Mouse (Mus musculus) CH12.LX (cell line): ENCODE measurements at regions not wholly inside any gene's neighbourhood (a gene's known extent, or its start where the extent isn't known, plus 50 kb on each side); places are given as distances from the start of the nearest gene placed in this dataset.
A peak's percentile ranks its signal among the peaks of the same experiment; 100 is the strongest.

Experiments
- DNase-seq: peaks from one replicate; pipeline ENCODE4 v3.0.0-alpha.2; 2013; ENCODE audit errors: extremely low read depth
- H3K27ac ChIP-seq: 2 replicates; pipeline ENCODE4 v1.5.1; 2012; ENCODE audit warnings: low read depth, mild to moderate bottlenecking, control low read depth, moderate library complexity; ENCODE audit not compliant: insufficient read depth
- H3K27me3 ChIP-seq: replicated peaks from 2 replicates; pipeline ENCODE3; 2012; ENCODE audit warnings: inconsistent platforms
- H3K36me3 ChIP-seq, 2 experiments: replicated peaks in 1 of 2; 2 replicates each; pipeline versions ENCODE3 to v1.6.1; 2012; ENCODE audit warnings: inconsistent platforms in 1 of 2, low read length in 1 of 2, mild to moderate bottlenecking in 1 of 2, mixed read lengths in 1 of 2, moderate library complexity in 1 of 2; ENCODE audit not compliant: control insufficient read depth in 1 of 2, insufficient read depth in 1 of 2
- H3K4me1 ChIP-seq, 2 experiments: 2 replicates each; pipeline ENCODE4 v1.6.1; 2012; ENCODE audit warnings: inconsistent platforms in 1 of 2, moderate library complexity in 1 of 2; ENCODE audit not compliant: insufficient read depth in 2 of 2, control insufficient read depth in 1 of 2
- H3K4me2 ChIP-seq: 2 replicates; pipeline ENCODE4 v1.6.1; 2012; ENCODE audit warnings: low read depth, mild to moderate bottlenecking, control low read depth; ENCODE audit not compliant: poor library complexity, insufficient read depth, severe bottlenecking
- H3K4me3 ChIP-seq, 3 experiments: fragments of 150-350 bp in 1 of 3; sonication (generic) in 1 of 3; replicated peaks in 1 of 3; 2 replicates each; pipeline versions ENCODE3 to v1.5.1; 2011 to 2012; ENCODE audit warnings: low read depth in 2 of 3, low read length in 2 of 3, mild to moderate bottlenecking in 2 of 3, moderate library complexity in 2 of 3, control low read depth in 1 of 3, improper control_type of control experiment in 1 of 3, inconsistent platforms in 1 of 3, mixed read lengths in 1 of 3; ENCODE audit not compliant: poor library complexity in 1 of 3
- H3K79me2 ChIP-seq: replicated peaks from 2 replicates; pipeline ENCODE4 v1.6.1; 2012; ENCODE audit warnings: mild to moderate bottlenecking, moderate library complexity; ENCODE audit not compliant: control insufficient read depth, poor library complexity, insufficient read depth, severe bottlenecking; ENCODE audit errors: extremely low read depth
- H3K9ac ChIP-seq: 2 replicates; pipeline ENCODE4 v1.6.1; 2012; ENCODE audit warnings: low read depth, mild to moderate bottlenecking, control low read depth, moderate library complexity; ENCODE audit not compliant: insufficient read depth
- H3K9me3 ChIP-seq: replicated peaks from 2 replicates; pipeline ENCODE3; 2012; ENCODE audit warnings: low read length, inconsistent platforms, mixed read lengths
- BHLHE40 ChIP-seq: IDR thresholded peaks from 2 replicates; pipeline ENCODE4 v1.6.1; 2011; ENCODE audit warnings: mild to moderate bottlenecking, low read depth, low read length, improper control_type of control experiment
- CHD2 ChIP-seq: IDR thresholded peaks from 2 replicates; pipeline ENCODE4 v1.6.1; 2011; ENCODE audit warnings: low read length, improper control_type of control experiment
- ETS1 ChIP-seq: conservative IDR thresholded peaks from 2 replicates; pipeline ENCODE4 v1.6.1; 2012; ENCODE audit warnings: low read depth, mild to moderate bottlenecking, inconsistent platforms, low read length, improper control_type of control experiment, moderate library complexity
- GABPA ChIP-seq: IDR thresholded peaks from 2 replicates; pipeline ENCODE4 v1.6.1; 2012; ENCODE audit warnings: low read depth, low read length, improper control_type of control experiment, inconsistent platforms; ENCODE audit not compliant: insufficient replicate concordance
- JUN ChIP-seq: IDR thresholded peaks from 2 replicates; pipeline ENCODE4 v1.6.1; 2011; ENCODE audit warnings: low read depth, mild to moderate bottlenecking, low read length, improper control_type of control experiment, moderate library complexity; ENCODE audit not compliant: insufficient read depth
- MEF2A ChIP-seq: IDR thresholded peaks from 2 replicates; pipeline ENCODE4 v1.6.1; 2014; ENCODE audit warnings: low read depth, mild to moderate bottlenecking, inconsistent platforms, low read length, improper control_type of control experiment, borderline replicate concordance
- MXI1 ChIP-seq: IDR thresholded peaks from 2 replicates; pipeline ENCODE4 v1.6.1; 2011; ENCODE audit warnings: mild to moderate bottlenecking, low read depth, low read length, improper control_type of control experiment
- NELFE ChIP-seq: IDR thresholded peaks from 2 replicates; pipeline ENCODE4 v1.6.1; 2011; ENCODE audit warnings: low read depth, low read length, improper control_type of control experiment
- NRF1 ChIP-seq: IDR thresholded peaks from 2 replicates; pipeline ENCODE4 v1.6.1; 2014; ENCODE audit warnings: low read depth, mild to moderate bottlenecking, inconsistent platforms, low read length, improper control_type of control experiment, moderate library complexity
- RAD21 ChIP-seq: IDR thresholded peaks from 2 replicates; pipeline ENCODE4 v1.6.1; 2011; ENCODE audit warnings: low read depth, mild to moderate bottlenecking, low read length, improper control_type of control experiment, moderate library complexity
- SIN3A ChIP-seq: IDR thresholded peaks from 2 replicates; pipeline ENCODE4 v1.6.1; 2012; ENCODE audit warnings: low read length, improper control_type of control experiment, inconsistent platforms
- TBP ChIP-seq: conservative IDR thresholded peaks from 2 replicates; pipeline ENCODE4 v1.6.1; 2011; ENCODE audit warnings: low read depth, low read length, improper control_type of control experiment
- UBTF ChIP-seq: IDR thresholded peaks from 2 replicates; pipeline ENCODE4 v1.6.1; 2012; ENCODE audit warnings: low read depth, mild to moderate bottlenecking, inconsistent platforms, low read length, improper control_type of control experiment, moderate library complexity
- USF2 ChIP-seq: conservative IDR thresholded peaks from 2 replicates; pipeline ENCODE4 v1.6.1; 2011; ENCODE audit warnings: low read depth, low read length, improper control_type of control experiment
- ZKSCAN1 ChIP-seq: IDR thresholded peaks from 2 replicates; pipeline ENCODE4 v1.6.1; 2012; ENCODE audit warnings: low read depth, inconsistent platforms, low read length, improper control_type of control experiment, borderline replicate concordance
- ZNF384 ChIP-seq: IDR thresholded peaks from 2 replicates; pipeline ENCODE4 v1.6.1; 2012; ENCODE audit warnings: low read depth, low read length, improper control_type of control experiment, inconsistent platforms
- dilution Hi-C: fragments of 300-500 bp; cut with MboI; formaldehyde crosslinking; loops from 2 replicates; pipeline ENCODE4 v1.14.3; 2020; ENCODE audit warnings: low sequenced_read_pairs; ENCODE audit not compliant: extremely low pct_unique_long_range_greater_than_20kb, extremely low pct_ligation_motif_present
- in situ Hi-C: fragments of 300-500 bp; cut with MboI; formaldehyde crosslinking; loops from 3 replicates; pipeline ENCODE4 v1.14.3; 2019; ENCODE audit warnings: low sequenced_read_pairs, low pct_ligation_motif_present, low pct_unique_long_range_greater_than_20kb, mixed read lengths

GRCm38 (mm10) chr15:96520412-96521124 lies 59.9 kb upstream of the Scaf11 start (continued):
- TF ChIP-seq TBP = 0 out of 2 replicates have a peak, but pooled peaks have one; percentile 26
- no peak for TF ChIP-seq UBTF
- TF ChIP-seq BHLHE40 = peak; percentile 65
- TF ChIP-seq GABPA = no peak
- TF ChIP-seq JUN = peak; percentile 94
- TF ChIP-seq CHD2 = peak; percentile 50; the same call in 1 of the 2 replicates
- TF ChIP-seq ZKSCAN1 = no peak
- no peak for TF ChIP-seq NRF1
- peak; percentile 87 for TF ChIP-seq RAD21
- no peak for TF ChIP-seq NELFE
- TF ChIP-seq, all 38 proteins: peak for 19

GRCm38 (mm10) chr15:96518156-96518555 lies 57.5 kb upstream of the Scaf11 start:
- Histone ChIP-seq H3K4me1 (peaks cover 0 to 14% of the 10 kb centered on the region in 2 experiments; a peak in 2 of 4 replicates), H3K79me2 (no peaks in the 10 kb centered on the region)
- DNase-seq = no peak
- TF ChIP-seq MEF2A (no peak), NELFE (no peak), SIN3A (no peak), USF2 (no peak), ETS1 (no peak), TBP (no peak)
- TF ChIP-seq, all 38 proteins: peak for 0
- dilution Hi-C loops (no loop called here), in situ Hi-C loops (no loop called here)
- Histone ChIP-seq H3K9me3 (no peaks in the 10 kb centered on the region), H3K36me3 (no peaks in the 10 kb centered on the region), H3K4me2 (no peak overlapping the region), H3K9ac (no peak overlapping the region), H3K4me3 (no peak overlapping the region), H3K27me3 (peaks cover 1% of the 10 kb centered on the region), H3K27ac (no peak overlapping the region)

GRCm38 (mm10) chr15:96515620-96516019 lies 55.0 kb upstream of the Scaf11 start:
- in situ Hi-C loops = no loop called here
- TF ChIP-seq NELFE (no peak), ZNF384 (peak; percentile 41; the same call in 1 of the 2 replicates), JUN (no peak), MXI1 (no peak), CHD2 (no peak)
- no peaks in the 10 kb centered on the region for H3K79me2 ChIP-seq
- H3K4me2 ChIP-seq = no peak overlapping the region
- peaks cover 0 to 14% of the 10 kb centered on the region in 2 experiments; a peak in 2 of 4 replicates for H3K4me1 ChIP-seq
- H3K27ac ChIP-seq = no peak overlapping the region
- dilution Hi-C loops = no loop called here
- DNase-seq = no peak
- no peak overlapping the region for H3K9ac ChIP-seq
- H3K9me3 ChIP-seq = no peaks in the 10 kb centered on the region
- no peak overlapping the region for H3K4me3 ChIP-seq
- no peaks in the 10 kb centered on the region for H3K27me3 ChIP-seq
- H3K36me3 ChIP-seq = no peaks in the 10 kb centered on the region
